Mouse (Mus musculus): ENCODE data around the gene Ppp2r2d.

DNA sequence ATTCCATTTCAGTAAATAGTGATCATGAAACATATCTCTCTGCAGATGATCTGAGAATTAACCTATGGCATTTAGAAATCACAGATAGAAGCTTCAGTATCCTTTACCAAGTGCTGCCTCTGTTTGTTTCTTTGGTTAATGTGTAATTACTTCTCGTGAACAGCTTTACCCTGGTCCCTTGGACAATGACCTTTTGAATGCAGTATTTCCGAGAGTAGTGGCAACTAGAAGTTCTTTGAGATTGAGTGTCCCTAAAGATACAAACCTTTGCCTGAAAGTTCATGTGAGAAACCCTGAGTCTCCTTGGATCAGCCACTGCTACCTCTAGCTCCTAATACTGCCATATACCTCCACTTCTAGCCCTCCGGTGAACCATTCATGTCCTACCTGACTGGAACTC lies 27.1 kb downstream of the Ppp2r2d start:
- no peak for TF ChIP-seq POLR2A (IDR thresholded peaks at IDR 0.05; ENCODE audit: insufficient read depth, low read depth, low read length)
- TF ChIP-seq CTCF (IDR thresholded peaks at IDR 0.05; ENCODE audit: insufficient read depth, low read depth, low read length): no peak
